Mouse (Mus musculus) liver, postnatal 0 days (tissue): ENCODE data around the gene Iqcf5.

Experiments
- CTCF ChIP-seq: sonication (generic); IDR thresholded peaks from 2 replicates; pipeline ENCODE4 v1.5.1; 2016; ENCODE audit warnings: antibody characterized with exemption, low read depth
- EP300 ChIP-seq: IDR thresholded peaks from 2 replicates; pipeline ENCODE4 v1.6.1; 2016; ENCODE audit warnings: antibody characterized with exemption, low read depth, mild to moderate bottlenecking

- TF ChIP-seq CTCF (no peak), EP300 (no peak)
These were observed 48.7 kb upstream of the Iqcf5 start, which contains the start of gene Gpr62 for GRCm38 (mm10) chr9:106465571-106466200.
